Mouse (Mus musculus) limb, embryonic 10.5 days (tissue): ENCODE measurements around the gene Gm4070. TPM values are rescaled to one million over a fixed set of nuclear protein-coding genes. Genes with fewer than 3 reads are reported as not detected.
"Not testable (repeated sequence)": the region's sequence is repeated elsewhere in the genome, so short reads cannot be mapped to it uniquely, and the experiment has no call there.

Experiments
- DNase-seq: peaks from one replicate; pipeline ENCODE4 v3.0.0-alpha.2; 2017; ENCODE audit warnings: low spot score
- H3K27ac ChIP-seq: fragments of 300-500 bp; sonication (generic); 2 replicates; pipeline ENCODE4 v1.5.1; 2016; ENCODE audit warnings: mild to moderate bottlenecking
- H3K27me3 ChIP-seq: fragments of 300-500 bp; sonication (generic); 2 replicates; pipeline ENCODE4 v1.6.1; 2016; ENCODE audit warnings: low read depth, mild to moderate bottlenecking; ENCODE audit not compliant: poor library complexity, severe bottlenecking
- H3K36me3 ChIP-seq: fragments of 300-500 bp; sonication (generic); 2 replicates; pipeline ENCODE4 v1.6.1; 2016; ENCODE audit warnings: mild to moderate bottlenecking, moderate library complexity
- H3K4me1 ChIP-seq: fragments of 300-500 bp; sonication (generic); 2 replicates; pipeline ENCODE4 v1.6.1; 2016
- H3K4me3 ChIP-seq: fragments of 300-500 bp; sonication (generic); 2 replicates; pipeline ENCODE4 v1.5.1; 2016; ENCODE audit warnings: mild to moderate bottlenecking, moderate library complexity
- H3K9me3 ChIP-seq: fragments of 300-500 bp; sonication (generic); replicated peaks from 2 replicates; pipeline ENCODE4 v1.6.1; 2016; ENCODE audit warnings: mild to moderate bottlenecking
- WGBS: fragments of 180-500 bp; shearing (Covaris S2); methylation state at CpG from one replicate; pipeline ENCODE4 v1.1.7; 2016; 5-methylcytosine and 5-hydroxymethylcytosine counted together
- polyA plus RNA-seq: library from polyadenylated mRNA; unstranded; fragments of >200 nt; fragmentation: Nextera tagmentation; extraction: Ambion mirVana; gene quantifications from 2 replicates; pipeline ENCODE4 v1.2.1, GENCODE M21; 2016

Gm4070 gene
- polyA plus RNA-seq, result 0.04 TPM in 1 of 2 replicates, not detected in the other

- not testable (repeated sequence) for H3K4me3 ChIP-seq, H3K27ac ChIP-seq, H3K9me3 ChIP-seq, H3K27me3 ChIP-seq, DNase-seq, H3K36me3 ChIP-seq, H3K4me1 ChIP-seq
- 90% methylated on average over 1 of the region's 1 CpGs for WGBS
Measured at GRCm38 (mm10) chr7:105953812-105954211, at the start of gene Gm4070. Gm4070 (minus strand) TSS chr7:105953967.

GRCm38 (mm10) chr7:105954540-105954939 lies 773 bp upstream of the Gm4070 start:
- not testable (repeated sequence) for H3K27ac ChIP-seq, H3K27me3 ChIP-seq, H3K4me1 ChIP-seq, H3K9me3 ChIP-seq, DNase-seq, H3K4me3 ChIP-seq, H3K36me3 ChIP-seq

DNA sequence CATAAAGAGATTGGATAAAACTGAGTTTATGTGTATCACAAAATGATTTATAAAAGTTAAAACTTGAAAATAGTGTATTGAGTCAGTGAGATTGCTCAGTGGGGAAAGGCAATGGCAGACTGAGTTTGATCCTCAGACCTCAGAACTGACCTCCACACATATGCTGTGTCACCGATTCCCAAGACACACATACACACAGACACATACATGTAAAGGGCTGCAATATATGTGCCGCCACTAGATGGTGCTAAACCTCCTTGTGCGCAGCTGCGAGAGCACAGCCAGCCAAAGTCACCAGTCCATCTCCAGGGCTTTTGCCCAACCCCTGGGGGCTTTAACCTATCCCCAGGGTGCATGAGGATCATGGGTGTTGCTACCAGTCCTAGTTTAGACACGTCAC lies 1.4 kb downstream of the Gm4070 start:
- H3K27ac ChIP-seq, H3K27me3 ChIP-seq, H3K36me3 ChIP-seq, H3K4me1 ChIP-seq, H3K9me3 ChIP-seq, H3K4me3 ChIP-seq, DNase-seq: not testable (repeated sequence)
- no CpG with 5 or more reads among the region's 5 CpGs for WGBS

GRCm38 (mm10) chr7:105945238-105945637 lies 8.5 kb downstream of the Gm4070 start:
- H3K27me3 ChIP-seq, DNase-seq, H3K27ac ChIP-seq, H3K4me1 ChIP-seq, H3K36me3 ChIP-seq, H3K9me3 ChIP-seq, H3K4me3 ChIP-seq: not testable (repeated sequence)
- 75% methylated on average over 1 of the region's 3 CpGs for WGBS

- not testable (repeated sequence) for H3K27me3 ChIP-seq, H3K4me1 ChIP-seq, H3K4me3 ChIP-seq, H3K36me3 ChIP-seq, DNase-seq, H3K27ac ChIP-seq, H3K9me3 ChIP-seq
- no CpG with 5 or more reads among the region's 1 CpGs for whole genome bisulfite sequencing
Measured at GRCm38 (mm10) chr7:105932132-105932531, 21.6 kb downstream of the Gm4070 start.

- not testable (repeated sequence) for H3K36me3 ChIP-seq, H3K4me1 ChIP-seq, H3K27ac ChIP-seq, H3K4me3 ChIP-seq, DNase-seq, H3K9me3 ChIP-seq, H3K27me3 ChIP-seq
- 100% methylated on average over 1 of the region's 2 CpGs for WGBS
Measured at GRCm38 (mm10) chr7:105883588-105884336, 70.0 kb downstream of the Gm4070 start.

- H3K4me3 ChIP-seq, H3K36me3 ChIP-seq, H3K27me3 ChIP-seq, DNase-seq, H3K27ac ChIP-seq, H3K4me1 ChIP-seq, H3K9me3 ChIP-seq: not testable (repeated sequence)
- 87% methylated on average over 1 of the region's 2 CpGs for WGBS
Measured at GRCm38 (mm10) chr7:105879717-105880484, 73.9 kb downstream of the Gm4070 start.

DNA sequence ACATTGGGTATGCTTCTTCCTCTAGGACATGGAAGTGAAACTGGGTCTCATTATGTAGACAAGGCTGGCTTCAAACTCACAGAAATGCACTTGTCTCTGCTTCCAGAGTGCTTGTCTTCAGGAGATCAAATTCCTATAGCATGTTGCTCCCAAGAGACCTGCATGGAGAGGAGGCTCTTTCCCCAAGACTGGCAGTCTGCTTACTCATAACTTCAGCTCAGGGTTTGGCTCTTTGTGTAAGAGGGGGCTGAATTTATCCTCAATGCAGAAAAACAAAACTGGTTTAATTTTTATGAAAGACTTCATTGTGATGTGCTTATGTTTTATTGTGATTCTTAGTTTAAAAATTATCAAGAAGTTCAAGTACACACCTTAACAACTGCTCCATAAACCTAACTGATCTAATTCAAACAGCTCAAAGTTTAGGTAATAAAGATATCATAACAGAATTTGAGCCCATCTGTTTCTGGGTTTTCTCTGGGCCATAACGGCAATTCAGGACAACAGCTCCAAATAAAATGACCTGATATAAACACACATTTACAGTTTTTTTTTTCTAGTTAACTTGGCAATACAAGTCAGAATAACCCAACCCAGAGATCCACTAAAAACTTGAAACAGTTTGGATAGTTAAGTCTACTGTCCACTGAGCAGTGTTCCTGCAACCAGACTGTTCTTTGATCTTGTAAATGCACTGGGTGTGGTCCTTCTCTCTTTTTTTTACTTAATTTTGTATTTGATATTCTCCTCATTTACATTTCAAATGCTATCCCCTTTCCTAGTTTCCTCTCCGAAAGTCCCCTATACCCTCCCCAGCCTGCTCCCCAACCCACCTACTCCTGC lies 97.8 kb downstream of the Gm4070 start:
- WGBS, result no CpG with 5 or more reads among the region's 2 CpGs
- not testable (repeated sequence) for H3K4me3 ChIP-seq, H3K27ac ChIP-seq, H3K9me3 ChIP-seq, H3K27me3 ChIP-seq, H3K4me1 ChIP-seq, H3K36me3 ChIP-seq, DNase-seq

Other genes starting within 250 kb of the Gm4070 start
- 195 and 200 TPM in 2 replicates for gene Ilk, start 217.4 kb downstream of the Gm4070 start, polyA plus RNA-seq
- 44.1 and 54.1 TPM in 2 replicates for gene Rrp8, start 216.6 kb downstream of the Gm4070 start, polyA plus RNA-seq
- 165 and 180 TPM in 2 replicates for gene Taf10, start 209.6 kb downstream of the Gm4070 start, polyA plus RNA-seq
- 39.8 and 40.5 TPM in 2 replicates for gene Tpp1, start 201.7 kb downstream of the Gm4070 start, polyA plus RNA-seq
- gene Dchs1, start 166.3 kb downstream of the Gm4070 start, polyA plus RNA-seq, result 17.3 and 21.2 TPM in 2 replicates
- 332 and 378 TPM in 2 replicates for gene Mrpl17, start 142.9 kb downstream of the Gm4070 start, polyA plus RNA-seq